Mouse (Mus musculus): ENCODE measurements around the gene Smap1. TPM values are rescaled to one million over a fixed set of nuclear protein-coding genes. Genes with fewer than 3 reads are reported as not detected.
A peak's percentile ranks its signal among the peaks of the same experiment; 100 is the strongest.

Smap1 gene
- total RNA-seq, 2 experiments from 2014 or later = 52.1 to 94.7 TPM

- ATAC-seq (replicated peaks; ENCODE audit: low FRiP score, low TSS enrichment, poor library complexity, severe bottlenecking) = peak; percentile 28
Measured at GRCm38 (mm10) chr1:23923779-23924708, 1.9 kb upstream of the Smap1 start.

GRCm38 (mm10) chr1:23922530-23922884 lies 390 bp upstream of the Smap1 start:
- ATAC-seq (replicated peaks; ENCODE audit: low FRiP score, low TSS enrichment, poor library complexity, severe bottlenecking) = no peak

- 0 out of 2 replicates have a peak, but pooled peaks have one; percentile 17 for ATAC-seq (replicated peaks; ENCODE audit: low FRiP score, low TSS enrichment, poor library complexity, severe bottlenecking)
Measured at GRCm38 (mm10) chr1:23920275-23920674, 1.8 kb downstream of the Smap1 start.

- ATAC-seq (replicated peaks; ENCODE audit: low FRiP score, low TSS enrichment, poor library complexity, severe bottlenecking) = no peak
Measured at GRCm38 (mm10) chr1:23919086-23919485, 3.0 kb downstream of the Smap1 start.

- peak; percentile 81 for ATAC-seq (replicated peaks; ENCODE audit: low FRiP score, low TSS enrichment, poor library complexity, severe bottlenecking)
Measured at GRCm38 (mm10) chr1:23915483-23915882, 6.6 kb downstream of the Smap1 start.

GRCm38 (mm10) chr1:23912988-23913387 lies 9.1 kb downstream of the Smap1 start:
- no peak for ATAC-seq (replicated peaks; ENCODE audit: low FRiP score, low TSS enrichment, poor library complexity, severe bottlenecking)

- ATAC-seq (replicated peaks; ENCODE audit: low FRiP score, low TSS enrichment, poor library complexity, severe bottlenecking) = no peak
Measured at GRCm38 (mm10) chr1:23906082-23906481, 16.0 kb downstream of the Smap1 start.

GRCm38 (mm10) chr1:23903340-23903739 lies 18.8 kb downstream of the Smap1 start:
- ATAC-seq (replicated peaks; ENCODE audit: low FRiP score, low TSS enrichment, poor library complexity, severe bottlenecking) = no peak

- ATAC-seq (replicated peaks; ENCODE audit: low FRiP score, low TSS enrichment, poor library complexity, severe bottlenecking) = no peak; the same call in 1 of the 2 replicates
Measured at GRCm38 (mm10) chr1:23902736-23903135, 19.4 kb downstream of the Smap1 start.

GRCm38 (mm10) chr1:23899647-23900020 lies 22.5 kb downstream of the Smap1 start:
- ATAC-seq (replicated peaks; ENCODE audit: low FRiP score, low TSS enrichment, poor library complexity, severe bottlenecking) = peak; percentile 93

- ATAC-seq (replicated peaks; ENCODE audit: low FRiP score, low TSS enrichment, poor library complexity, severe bottlenecking) = peak; percentile 74
Measured at GRCm38 (mm10) chr1:23899020-23899646, 23.0 kb downstream of the Smap1 start.

GRCm38 (mm10) chr1:23892072-23892471 lies 30.0 kb downstream of the Smap1 start:
- no peak for ATAC-seq (replicated peaks; ENCODE audit: low FRiP score, low TSS enrichment, poor library complexity, severe bottlenecking)

- peak; percentile 50; the same call in 1 of the 2 replicates for ATAC-seq (replicated peaks; ENCODE audit: low FRiP score, low TSS enrichment, poor library complexity, severe bottlenecking)
Measured at GRCm38 (mm10) chr1:23884914-23885313, 37.2 kb downstream of the Smap1 start.

- ATAC-seq (replicated peaks; ENCODE audit: low FRiP score, low TSS enrichment, poor library complexity, severe bottlenecking) = peak; percentile 63
Measured at GRCm38 (mm10) chr1:23884087-23884668, 37.9 kb downstream of the Smap1 start.

GRCm38 (mm10) chr1:23882681-23883080 lies 39.4 kb downstream of the Smap1 start:
- ATAC-seq (replicated peaks; ENCODE audit: low FRiP score, low TSS enrichment, poor library complexity, severe bottlenecking) = no peak

GRCm38 (mm10) chr1:23872194-23872593 lies 49.9 kb downstream of the Smap1 start:
- ATAC-seq (replicated peaks; ENCODE audit: low FRiP score, low TSS enrichment, poor library complexity, severe bottlenecking) = no peak

GRCm38 (mm10) chr1:23867350-23867862 lies 54.7 kb downstream of the Smap1 start:
- no peak for ATAC-seq (replicated peaks; ENCODE audit: low FRiP score, low TSS enrichment, poor library complexity, severe bottlenecking)

GRCm38 (mm10) chr1:23865566-23865965 lies 56.6 kb downstream of the Smap1 start:
- ATAC-seq (replicated peaks; ENCODE audit: low FRiP score, low TSS enrichment, poor library complexity, severe bottlenecking) = no peak

GRCm38 (mm10) chr1:23860944-23861343 lies 61.2 kb downstream of the Smap1 start:
- ATAC-seq (replicated peaks; ENCODE audit: low FRiP score, low TSS enrichment, poor library complexity, severe bottlenecking) = no peak

- ATAC-seq (replicated peaks; ENCODE audit: low FRiP score, low TSS enrichment, poor library complexity, severe bottlenecking) = no peak
Measured at GRCm38 (mm10) chr1:23855623-23856022, 66.5 kb downstream of the Smap1 start.
